Mouse (Mus musculus): ENCODE data around the gene Creb3l2.
"Not testable (repeated sequence)": the region's sequence is repeated elsewhere in the genome, so short reads cannot be mapped to it uniquely, and the experiment has no call there.

The Creb3l2 gene

DNA sequence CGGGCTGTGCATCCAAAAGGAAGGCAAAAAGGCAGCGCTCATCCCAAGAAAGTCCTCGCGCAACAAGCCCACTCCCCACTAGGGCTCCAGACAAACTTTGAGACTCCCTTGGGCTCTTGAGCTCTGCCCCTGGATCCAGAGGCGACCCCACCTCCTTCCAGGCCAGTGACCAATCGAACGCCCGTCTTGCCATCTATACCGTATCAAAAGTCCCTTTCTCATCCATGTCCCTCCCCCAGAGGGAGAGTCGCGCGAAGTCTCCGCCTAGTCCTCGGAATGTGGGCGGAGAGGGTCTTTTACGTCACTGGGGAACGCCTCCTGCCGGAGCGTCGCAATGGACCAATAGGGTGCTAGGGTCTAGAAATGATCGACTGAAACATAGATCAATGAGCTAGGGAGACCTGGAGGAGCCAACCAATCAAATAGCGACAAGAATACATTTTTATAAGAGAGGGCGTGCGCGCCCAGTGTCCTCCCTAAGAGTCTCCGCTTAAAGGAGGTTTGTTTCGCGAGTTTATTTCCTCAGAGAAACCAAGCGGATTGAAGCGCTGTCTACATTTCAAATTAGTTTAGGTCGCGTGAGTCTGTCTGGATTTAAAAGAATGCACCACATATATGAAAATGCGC, at the start of gene Creb3l2:
TSS of gene Creb3l2 (minus strand) at position 106 of the 627 bp plus-strand sequence.
- peak; percentile 99 for DNase-seq (ENCODE audit: low read depth, low spot score)

DNA sequence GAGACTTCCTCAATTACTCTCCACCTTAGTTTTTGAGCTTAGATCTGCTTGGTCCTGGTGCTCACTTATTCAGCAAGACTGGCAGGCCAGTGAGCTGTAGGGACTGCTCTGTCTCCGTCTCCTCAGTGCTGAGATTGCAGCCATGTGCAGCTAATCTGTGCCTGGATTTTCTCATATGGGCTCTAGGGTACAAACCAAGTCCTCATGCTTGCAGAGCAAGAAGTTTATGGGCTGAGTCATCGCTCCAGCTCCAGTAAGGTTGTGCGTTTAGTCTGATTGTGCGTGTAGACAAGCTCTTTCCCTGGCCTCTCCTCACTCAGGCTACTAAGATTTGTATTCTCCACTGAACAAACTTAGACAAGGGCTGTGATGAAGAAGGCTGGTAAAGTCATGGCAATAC, 44.6 kb upstream of the Creb3l2 start:
- no peak for DNase-seq (ENCODE audit: low read depth, low spot score)

DNA sequence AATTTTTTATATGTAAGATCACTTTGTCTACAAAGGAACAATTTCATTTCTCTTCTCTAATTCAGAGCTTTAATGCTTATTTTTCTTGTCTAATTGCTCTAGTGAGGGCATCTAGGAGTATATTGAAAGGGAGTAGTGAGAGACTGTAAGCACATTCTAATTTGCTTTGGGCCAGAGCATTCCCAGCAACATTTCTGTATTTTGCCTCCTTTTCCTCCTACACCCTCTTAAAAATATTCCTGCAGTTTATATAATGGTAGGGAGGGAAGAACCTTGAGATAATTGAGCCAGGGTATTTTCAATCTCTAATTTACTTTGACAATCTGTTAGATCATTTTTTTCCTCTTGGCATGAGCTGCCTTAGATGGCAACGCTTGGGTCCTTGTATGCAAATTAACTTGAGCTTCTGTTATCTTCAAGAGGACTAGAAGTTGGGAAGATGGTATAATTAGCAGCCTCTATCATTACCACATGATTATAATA, 42.7 kb upstream of the Creb3l2 start:
- DNase-seq (ENCODE audit: low read depth, low spot score) = no peak

DNA sequence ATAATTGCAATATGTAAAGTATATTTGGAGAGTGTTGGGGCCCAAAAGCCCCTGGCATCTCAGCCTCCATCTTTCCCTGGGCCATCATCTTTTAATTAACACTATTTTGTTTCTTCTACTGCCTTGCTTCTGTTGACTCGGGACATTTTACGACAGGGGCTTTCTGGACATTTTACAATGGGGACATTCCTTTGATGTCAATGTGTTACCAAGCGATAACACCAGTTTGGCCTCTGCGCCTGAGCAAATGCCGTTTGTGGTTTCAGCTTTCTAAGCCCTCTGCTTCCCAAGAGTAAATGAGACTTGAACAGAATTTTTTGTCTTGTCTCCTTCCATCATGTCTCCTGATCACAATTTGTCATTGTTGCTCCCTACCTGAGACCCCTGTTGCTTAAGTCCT, 41.3 kb upstream of the Creb3l2 start:
- DNase-seq (ENCODE audit: low read depth, low spot score) = no peak

DNA sequence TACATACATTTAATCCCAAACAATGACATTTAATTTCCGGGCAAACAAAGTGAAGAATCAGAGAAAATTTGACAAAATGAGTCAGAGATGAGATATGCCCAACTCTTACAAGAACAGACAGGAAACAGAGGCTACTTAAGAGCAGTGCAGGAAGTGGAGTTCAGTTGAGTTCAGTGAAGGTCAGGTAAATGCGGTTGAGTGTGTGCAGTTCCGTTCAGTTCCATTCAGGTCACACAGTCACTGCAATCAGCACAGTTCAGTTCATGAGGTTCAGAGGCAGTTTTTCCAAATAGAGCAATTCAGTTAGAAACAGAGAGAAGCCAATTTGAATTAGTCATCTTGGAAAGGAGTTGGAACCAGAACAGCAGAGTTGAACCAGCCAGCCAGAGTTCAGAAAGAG, 39.2 kb upstream of the Creb3l2 start:
- no peak for DNase-seq (ENCODE audit: low read depth, low spot score)

DNA sequence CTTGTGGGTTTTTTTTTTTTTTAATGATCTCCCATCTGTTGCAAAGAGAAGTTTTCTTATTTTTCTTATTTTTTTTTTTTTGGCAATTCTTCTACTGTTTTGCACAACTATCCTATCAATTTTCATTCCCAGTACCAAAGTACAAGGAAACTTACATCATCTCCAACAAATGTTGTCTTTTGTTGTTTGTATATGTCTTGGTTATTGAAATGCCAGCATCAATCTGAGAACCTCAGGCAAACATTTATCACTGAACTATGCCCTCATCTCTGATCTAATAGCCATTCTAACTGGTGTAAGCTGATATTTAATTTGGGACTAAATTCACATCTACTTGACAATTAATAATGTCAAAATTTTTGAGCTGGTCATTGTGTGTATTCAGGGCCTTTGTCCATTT, 38.1 kb upstream of the Creb3l2 start:
- DNase-seq (ENCODE audit: low read depth, low spot score) = no peak

DNA sequence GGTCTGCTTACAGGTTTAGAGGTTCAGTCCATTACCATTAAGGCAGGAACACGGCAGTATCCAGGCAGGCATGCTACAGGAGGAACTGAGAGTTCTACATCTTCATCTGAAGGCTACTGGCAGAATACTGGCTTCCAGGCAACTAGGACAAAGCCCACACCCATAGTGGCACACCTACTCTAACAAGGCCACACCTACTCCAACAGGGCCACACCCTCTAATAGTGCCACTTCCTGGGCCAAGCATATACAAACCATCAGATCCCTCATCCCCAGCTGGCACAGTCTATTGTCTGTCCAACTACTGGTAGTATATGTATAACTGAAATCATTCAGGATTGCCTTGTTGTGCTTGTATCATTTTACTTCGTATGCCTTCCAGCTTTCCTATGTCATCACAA, 36.5 kb upstream of the Creb3l2 start:
- no peak for DNase-seq (ENCODE audit: low read depth, low spot score)

DNA sequence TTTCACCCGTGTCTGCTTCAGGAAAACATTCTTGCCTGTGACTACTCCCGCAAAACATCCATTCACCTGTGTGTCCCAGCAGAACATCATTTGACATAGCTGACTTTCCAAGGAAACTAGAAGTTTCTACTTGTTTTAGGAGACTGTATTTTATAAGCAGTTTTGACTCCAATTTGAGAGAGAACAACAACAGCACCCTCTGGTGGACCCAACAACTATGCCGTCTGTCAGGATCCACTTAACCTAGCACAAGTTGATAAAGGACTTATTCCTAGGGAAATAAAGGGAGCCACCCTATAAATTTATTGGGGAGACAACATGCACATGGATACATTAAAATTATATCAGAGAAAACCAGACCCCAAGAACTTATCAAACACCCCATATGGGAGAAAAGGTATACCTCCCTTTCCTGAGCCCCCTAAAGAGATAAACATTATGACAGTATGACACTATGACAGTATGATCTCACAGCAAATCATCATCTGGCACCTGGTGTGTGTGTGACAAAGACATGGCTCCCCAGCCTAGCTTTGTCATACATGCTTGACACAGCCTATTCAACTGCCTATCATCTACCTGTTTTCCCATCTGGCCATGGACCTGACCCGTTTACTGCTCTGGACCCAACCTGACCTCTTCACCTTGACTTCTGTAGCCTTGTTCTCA, 31.9 kb upstream of the Creb3l2 start:
- no peak for DNase-seq (ENCODE audit: low read depth, low spot score)

DNA sequence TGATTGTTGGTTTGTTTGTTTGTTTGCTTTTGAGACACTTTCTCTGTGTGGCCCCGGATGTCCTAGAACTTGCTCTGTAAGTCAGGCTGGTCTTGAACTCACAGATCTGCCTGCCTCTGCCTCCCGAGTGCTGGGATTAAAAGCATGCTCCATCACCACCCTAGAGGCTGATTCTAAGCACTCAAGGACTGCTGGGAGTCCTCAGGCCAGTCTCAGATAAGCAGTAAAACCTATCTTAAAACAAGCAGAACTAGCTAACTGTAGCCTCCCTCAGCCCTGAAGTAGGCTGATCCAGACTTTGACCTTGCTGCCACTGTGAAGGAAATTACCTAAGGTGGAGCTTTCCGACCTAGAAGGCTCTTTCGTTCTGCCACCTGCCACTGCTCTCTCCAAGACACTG, 28.3 kb upstream of the Creb3l2 start:
- DNase-seq (ENCODE audit: low read depth, low spot score) = no peak

DNA sequence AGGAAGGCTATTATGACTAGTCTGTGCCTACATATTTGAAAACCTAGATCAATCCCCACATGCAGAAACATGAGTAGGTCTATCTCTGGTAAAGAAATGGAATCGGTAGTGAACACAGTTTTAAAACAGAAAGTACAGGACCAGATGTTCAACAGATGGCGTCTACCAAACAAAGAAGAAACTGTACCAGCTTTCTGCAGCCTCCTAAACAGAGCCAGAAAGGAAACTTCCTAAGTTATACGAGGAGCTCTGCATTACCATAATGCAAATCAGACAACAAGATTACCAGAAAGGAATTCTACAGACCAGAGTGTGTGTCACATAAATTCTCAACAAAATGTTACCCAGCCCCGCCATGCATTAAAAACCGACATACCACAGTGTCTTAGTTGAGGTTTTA, 23.9 kb upstream of the Creb3l2 start:
- no peak for DNase-seq (ENCODE audit: low read depth, low spot score)

DNA sequence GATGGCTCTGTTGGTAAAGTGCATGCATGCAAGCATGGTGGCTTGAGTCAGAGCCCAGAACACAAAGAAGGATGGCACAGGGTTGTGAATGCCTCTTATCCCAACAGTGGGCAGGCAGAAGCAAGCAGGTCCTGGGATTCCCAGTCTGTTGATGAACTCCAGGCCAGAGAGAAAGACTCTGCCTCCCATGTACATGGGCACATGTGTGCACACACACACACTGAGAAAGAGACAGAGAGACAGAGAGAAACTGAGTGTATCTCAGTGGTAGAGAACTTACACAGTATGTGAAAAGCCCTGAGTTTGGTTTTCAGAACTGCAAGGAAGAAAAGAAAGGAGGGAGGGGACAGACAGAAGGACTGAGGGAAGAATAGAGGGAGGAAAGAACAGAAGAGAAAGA, 23.4 kb upstream of the Creb3l2 start:
- DNase-seq (ENCODE audit: low read depth, low spot score) = no peak

DNA sequence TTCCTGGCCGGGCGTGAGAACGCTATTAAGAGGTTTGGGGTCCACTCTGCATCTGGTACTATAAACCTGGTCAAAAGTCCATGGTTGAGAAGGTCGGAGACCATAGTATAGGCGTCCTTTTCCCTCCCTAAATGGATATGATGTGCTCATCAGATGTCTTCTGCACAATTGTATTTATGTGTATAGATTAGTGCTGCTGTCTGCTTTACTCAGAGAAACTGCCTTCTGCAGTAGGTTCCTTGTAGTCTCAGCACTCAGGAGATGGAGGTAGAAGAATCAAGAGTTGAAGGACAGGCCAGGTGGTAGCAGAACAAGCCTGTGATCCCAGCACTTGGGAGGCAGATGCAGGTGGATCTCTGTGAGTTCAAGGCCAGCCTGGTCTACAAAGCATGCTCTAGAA, 22.6 kb upstream of the Creb3l2 start:
- no peak for DNase-seq (ENCODE audit: low read depth, low spot score)

DNA sequence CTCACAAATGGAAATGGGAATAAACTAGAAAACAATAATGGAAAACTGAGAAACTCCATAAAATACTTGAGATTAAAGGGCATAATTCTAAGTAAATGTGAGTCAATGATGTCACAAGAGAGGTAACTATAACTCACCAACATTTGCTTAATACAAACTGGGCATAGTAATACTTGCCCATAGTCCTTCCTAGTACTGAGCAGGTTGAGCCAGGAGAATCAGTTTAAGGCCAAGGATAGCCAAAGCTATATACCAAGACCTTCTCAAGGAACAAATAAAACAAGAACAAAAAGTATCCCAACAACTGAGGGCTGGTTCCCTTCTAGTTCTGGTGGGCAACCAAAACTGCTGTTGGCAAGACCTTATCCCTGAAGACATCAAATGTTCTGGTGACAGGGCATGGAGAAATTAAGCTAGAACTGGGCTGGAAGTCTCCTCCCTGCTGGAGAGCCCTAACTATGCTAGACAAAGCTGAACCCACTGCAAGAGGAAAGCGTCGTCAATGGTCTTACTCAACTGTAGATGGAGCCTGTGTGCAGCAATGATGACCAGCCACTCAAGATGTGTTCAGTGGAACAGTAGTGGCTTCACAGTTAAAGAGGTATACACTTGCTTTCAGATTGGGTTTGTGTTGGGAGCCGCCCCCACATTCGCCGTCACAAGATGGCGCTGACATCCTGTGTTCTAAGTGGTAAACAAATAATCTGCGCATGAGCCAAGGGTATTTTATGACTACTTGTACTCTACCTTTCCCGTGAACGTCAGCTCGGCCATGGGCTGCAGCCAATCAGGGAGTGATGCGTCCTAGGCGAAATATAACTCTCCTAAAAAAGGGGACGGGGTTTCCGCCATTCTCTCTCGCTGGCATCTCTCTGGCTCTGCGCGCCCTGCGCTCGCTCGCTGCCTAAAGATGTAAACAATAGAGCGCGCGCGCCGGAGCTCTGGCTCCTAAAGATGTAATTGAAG, 21.9 kb upstream of the Creb3l2 start:
- DNase-seq (ENCODE audit: low read depth, low spot score) = peak; percentile 80

DNA sequence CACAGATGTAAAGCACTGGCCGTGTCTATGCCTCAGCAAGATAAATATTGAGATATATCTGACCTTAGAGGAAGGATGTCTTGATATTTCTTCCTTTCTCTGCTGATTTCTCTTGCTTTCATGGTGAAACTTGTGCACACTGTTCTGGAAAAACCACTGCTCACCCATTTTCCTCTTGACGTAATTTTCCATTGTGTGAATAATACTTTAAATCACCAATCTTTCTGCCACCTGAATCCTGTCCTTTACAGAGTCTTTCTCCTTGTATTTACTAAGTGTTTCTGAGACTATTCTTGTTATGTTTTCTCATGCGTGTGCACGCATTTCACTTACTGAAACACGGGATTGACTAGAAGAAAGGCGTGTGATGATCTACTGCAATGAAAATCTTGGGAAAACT, 18.7 kb upstream of the Creb3l2 start:
- no peak for DNase-seq (ENCODE audit: low read depth, low spot score)

DNA sequence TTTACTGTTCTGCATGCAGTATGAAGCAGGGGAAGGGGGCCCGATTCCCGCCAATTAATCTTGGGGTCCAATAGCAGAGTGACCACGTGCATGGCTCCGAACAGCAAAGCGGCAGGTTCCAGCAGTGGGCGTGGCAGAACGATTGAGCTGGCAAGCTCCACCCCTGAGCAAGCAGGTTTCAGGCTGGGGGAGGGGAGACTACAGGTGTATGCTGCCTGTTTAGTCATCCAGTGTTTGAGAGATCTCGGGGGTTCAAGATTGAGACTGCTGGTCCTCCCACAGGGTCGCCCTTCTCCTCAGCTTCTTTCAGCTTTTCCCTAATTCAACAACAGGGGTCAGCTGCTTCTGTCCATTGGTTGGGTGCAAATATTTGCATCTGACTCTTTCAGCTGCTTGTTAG, 17.7 kb upstream of the Creb3l2 start:
- DNase-seq (ENCODE audit: low read depth, low spot score) = not testable (repeated sequence)

DNA sequence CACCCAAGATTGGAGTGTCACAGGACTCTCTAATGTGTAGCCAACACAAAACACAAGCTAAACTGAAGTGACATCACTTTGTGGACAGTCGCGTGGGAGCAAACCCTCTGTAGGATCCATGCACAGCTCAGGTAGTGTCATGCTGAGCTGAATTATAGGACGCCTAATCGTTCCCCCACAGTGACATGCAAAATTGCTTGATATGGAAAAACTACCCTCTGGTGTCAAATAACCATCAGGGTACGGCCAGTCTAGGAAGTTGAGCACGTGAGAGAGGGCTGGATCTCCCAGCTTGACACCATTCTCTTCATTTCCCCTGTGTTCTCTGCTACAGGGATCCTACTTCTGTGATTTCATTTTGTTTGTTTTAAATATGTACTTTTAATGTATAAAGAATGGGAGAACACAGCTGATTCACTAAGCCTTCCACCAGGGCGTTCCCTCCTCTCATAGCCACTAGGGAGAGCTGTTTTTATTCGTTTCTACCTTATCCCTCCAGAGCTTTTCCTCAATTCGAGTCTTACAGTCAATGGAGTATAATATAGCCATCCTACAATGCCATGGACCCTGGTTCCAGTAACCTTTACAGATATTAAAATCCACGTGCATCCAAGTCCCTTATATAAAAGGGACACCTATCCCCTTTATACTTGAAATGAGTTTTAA, 16.2 kb upstream of the Creb3l2 start:
- no peak for DNase-seq (ENCODE audit: low read depth, low spot score)

DNA sequence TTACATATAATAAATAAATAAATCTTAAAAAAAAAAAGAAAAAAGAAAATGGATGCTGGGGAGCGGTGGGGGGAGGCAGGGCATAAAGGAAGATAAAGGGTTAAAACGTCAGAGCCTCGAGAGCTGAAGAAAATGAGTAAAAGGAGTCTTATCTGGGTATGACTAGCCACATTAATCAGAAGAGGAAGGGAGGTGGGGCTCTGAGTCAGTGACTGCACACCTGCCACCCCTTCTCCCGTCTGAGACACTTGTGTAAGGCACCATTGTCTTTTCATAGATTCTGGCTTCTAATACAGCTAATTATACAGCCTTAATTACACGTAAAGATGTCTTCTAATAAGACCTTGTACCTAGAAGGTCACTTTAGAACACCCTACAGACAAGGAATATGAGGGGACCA, 13.6 kb upstream of the Creb3l2 start:
- no peak for DNase-seq (ENCODE audit: low read depth, low spot score)

DNA sequence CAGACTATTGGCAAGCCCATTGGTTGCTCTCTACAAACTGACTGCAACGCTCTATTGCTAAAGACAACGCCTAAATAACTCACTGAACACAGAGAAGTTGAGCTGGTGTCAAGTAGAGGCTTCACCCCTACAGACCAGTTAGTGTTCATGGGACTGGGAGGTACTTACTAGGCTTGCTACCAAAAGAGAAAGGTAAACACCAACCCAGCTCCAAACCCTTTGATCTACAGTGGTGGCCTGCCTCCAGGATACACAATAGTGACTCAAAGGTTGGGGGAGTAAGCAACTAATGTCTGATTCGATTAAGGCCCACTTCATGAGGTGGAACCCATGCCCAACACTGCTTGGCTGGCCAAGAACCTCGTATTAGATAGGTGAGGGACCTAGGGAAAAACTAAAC, 11.1 kb upstream of the Creb3l2 start:
- DNase-seq (ENCODE audit: low read depth, low spot score) = no peak

DNA sequence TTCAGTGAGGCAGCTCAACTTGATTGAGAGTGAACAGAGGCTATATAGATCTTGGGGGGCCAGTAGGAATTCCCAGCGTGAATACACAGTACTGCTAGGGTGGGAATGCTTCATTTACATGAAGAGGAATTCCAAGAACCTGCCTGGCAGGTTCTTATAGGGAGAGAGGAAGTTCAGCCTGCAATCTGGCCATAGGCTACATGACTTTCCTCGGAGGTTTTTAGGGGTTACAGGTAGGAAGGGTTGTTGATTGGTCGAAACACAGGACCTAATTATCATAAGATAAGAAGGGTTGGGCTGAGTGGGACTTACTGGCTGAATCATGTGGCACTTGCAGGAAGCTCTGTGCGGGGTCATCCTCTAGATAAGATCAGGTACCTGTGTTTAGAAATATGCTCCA, 9.7 kb upstream of the Creb3l2 start:
- no peak for DNase-seq (ENCODE audit: low read depth, low spot score)

DNA sequence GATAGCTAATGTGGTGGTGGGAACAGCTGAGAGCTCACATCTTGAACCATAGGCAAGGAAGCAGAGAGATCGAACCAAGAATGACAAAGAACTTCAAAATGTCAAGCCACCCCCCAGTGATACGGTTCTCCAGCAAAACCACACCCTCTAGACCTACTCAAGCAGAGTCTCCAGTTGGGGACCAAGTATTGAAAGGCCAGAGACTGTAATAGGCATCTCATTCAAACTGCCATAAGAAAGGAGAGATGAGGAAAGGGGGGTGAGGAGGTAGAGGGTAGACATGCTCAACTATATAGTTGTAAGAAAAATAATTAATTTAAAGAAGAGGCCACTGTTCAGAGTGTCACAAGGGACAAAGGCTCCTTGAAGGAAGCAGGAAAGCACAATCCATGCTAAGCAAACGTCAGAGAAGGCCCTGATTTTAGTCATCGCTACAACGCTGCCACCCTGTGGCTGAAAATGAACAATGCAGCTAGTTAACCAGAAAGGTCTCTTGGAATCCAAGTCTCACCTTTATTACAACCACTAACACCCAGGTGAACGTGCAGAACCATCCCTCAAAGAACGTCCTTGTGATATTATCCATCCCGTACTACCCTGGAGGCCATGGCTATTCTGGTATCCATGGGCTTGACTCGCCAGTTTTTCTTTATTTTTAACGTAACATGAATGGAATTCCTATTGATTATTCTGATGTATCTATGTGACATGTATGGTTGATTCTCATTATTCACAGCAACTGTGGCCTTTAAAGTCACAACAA, 5.9 kb upstream of the Creb3l2 start:
- DNase-seq (ENCODE audit: low read depth, low spot score) = no peak

DNA sequence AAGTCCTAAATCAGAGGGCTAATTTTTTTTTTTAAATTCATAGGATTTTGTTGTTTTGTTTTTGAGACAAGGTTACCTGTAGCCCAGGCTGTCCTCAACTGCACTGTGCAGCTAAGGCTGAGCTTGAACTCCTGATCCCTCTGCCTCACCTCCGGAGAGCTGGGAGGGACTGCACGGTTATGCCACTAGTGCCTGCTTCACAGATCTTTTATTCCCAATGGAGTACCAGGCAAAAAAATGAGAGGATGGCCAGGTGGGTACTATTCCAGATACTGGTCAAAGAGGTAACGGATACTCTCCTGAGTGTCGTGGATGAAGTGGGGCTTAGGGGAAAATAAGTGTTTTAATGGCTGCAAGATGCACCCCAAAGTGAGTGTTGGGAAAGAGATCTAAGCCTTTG, 835 bp upstream of the Creb3l2 start:
- DNase-seq (ENCODE audit: low read depth, low spot score) = no peak

Measured in skeletal muscle tissue, adult 2 months (tissue).